Mouse (Mus musculus) megakaryocyte, embryonic 14.5 days (primary cell): ENCODE measurements around the gene Cep41. TPM values are rescaled to one million over a fixed set of nuclear protein-coding genes. Genes with fewer than 3 reads are reported as not detected.

Source experiments
- H3K27me3 ChIP-seq: replicated peaks from 2 replicates; pipeline ENCODE3; 2012; ENCODE audit warnings: inconsistent platforms
- H3K36me3 ChIP-seq: replicated peaks from 2 replicates; pipeline ENCODE3; 2012; ENCODE audit warnings: low read length, inconsistent platforms, mixed read lengths
- H3K4me1 ChIP-seq: 2 replicates; pipeline ENCODE4 v1.6.1; 2012; ENCODE audit warnings: inconsistent platforms
- H3K4me3 ChIP-seq: replicated peaks from 2 replicates; pipeline ENCODE3; 2012; ENCODE audit warnings: moderate library complexity, mild to moderate bottlenecking, inconsistent platforms
- H3K9me3 ChIP-seq: 2 replicates; pipeline ENCODE4 v1.6.1; 2012; ENCODE audit warnings: inconsistent platforms
- FLI1 ChIP-seq: IDR thresholded peaks from 2 replicates; pipeline ENCODE4 v1.6.1; 2012; ENCODE audit warnings: low read length, inconsistent platforms, mixed read lengths
- GATA1 ChIP-seq: IDR thresholded peaks from 3 replicates; pipeline ENCODE4 v1.6.1; 2012; ENCODE audit warnings: mixed read lengths, low read length, inconsistent platforms, borderline replicate concordance
- polyA plus RNA-seq: library from polyadenylated mRNA; stranded (reverse); fragments of >175 nt; gene quantifications from 2 replicates; pipeline ENCODE4 v1.2.3, GENCODE M21; 2012; ENCODE audit warnings: low replicate concordance; ENCODE audit not compliant: insufficient read depth

The Cep41 gene
- polyA plus RNA-seq, 1 experiment: 13.1 TPM

- no peaks in the 10 kb centered on the region for H3K36me3 ChIP-seq
- H3K4me3 ChIP-seq: peak overlapping the region; percentile 95
- TF ChIP-seq GATA1: no peak
- no peak for TF ChIP-seq FLI1
- H3K9me3 ChIP-seq: no peaks in the 10 kb centered on the region
- no peaks in the 10 kb centered on the region for H3K27me3 ChIP-seq
- peaks cover 34% of the 10 kb centered on the region for H3K4me1 ChIP-seq
Observed at GRCm38 (mm10) chr6:30694209-30694608, 660 bp upstream of the Cep41 start.

GRCm38 (mm10) chr6:30692826-30693225 is 723 bp downstream of the Cep41 start:
- H3K9me3 ChIP-seq: no peaks in the 10 kb centered on the region
- peaks cover 2% of the 10 kb centered on the region for H3K36me3 ChIP-seq
- H3K27me3 ChIP-seq: no peaks in the 10 kb centered on the region
- H3K4me3 ChIP-seq: peak overlapping the region; percentile 95
- TF ChIP-seq GATA1: no peak
- TF ChIP-seq FLI1: no peak
- peaks cover 35% of the 10 kb centered on the region for H3K4me1 ChIP-seq

- Histone ChIP-seq H3K9me3 (no peaks in the 10 kb centered on the region), H3K27me3 (no peaks in the 10 kb centered on the region), H3K4me3 (no peak overlapping the region), H3K36me3 (peaks cover 15% of the 10 kb centered on the region), H3K4me1 (peaks cover 47% of the 10 kb centered on the region)
- TF ChIP-seq FLI1 (no peak), GATA1 (no peak)
Observed at GRCm38 (mm10) chr6:30687198-30687597, 6.4 kb downstream of the Cep41 start.

- Histone ChIP-seq H3K27me3 (no peaks in the 10 kb centered on the region), H3K36me3 (peaks cover 25% of the 10 kb centered on the region)
- TF ChIP-seq GATA1: no peak
- TF ChIP-seq FLI1: no peak
Observed at GRCm38 (mm10) chr6:30684570-30684969, 9.0 kb downstream of the Cep41 start.

GRCm38 (mm10) chr6:30681935-30682900 is 11.3 kb downstream of the Cep41 start:
- H3K27me3 ChIP-seq: no peaks in the 10 kb centered on the region
- H3K4me3 ChIP-seq: peak overlapping the region; percentile 82
- H3K9me3 ChIP-seq: no peaks in the 10 kb centered on the region
- no peak for TF ChIP-seq GATA1
- TF ChIP-seq FLI1: no peak
- peaks cover 34% of the 10 kb centered on the region for H3K4me1 ChIP-seq
- peaks cover 33% of the 10 kb centered on the region for H3K36me3 ChIP-seq

More at GRCm38 (mm10) chr6:30684570-30684969, 9.0 kb downstream of the Cep41 start:
- no peaks in the 10 kb centered on the region for H3K9me3 ChIP-seq
- peaks cover 43% of the 10 kb centered on the region for H3K4me1 ChIP-seq
- H3K4me3 ChIP-seq: no peak overlapping the region

GRCm38 (mm10) chr6:30680442-30680841 is 13.1 kb downstream of the Cep41 start:
- Histone ChIP-seq H3K4me3 (no peak overlapping the region), H3K36me3 (peaks cover 30% of the 10 kb centered on the region), H3K4me1 (peaks cover 37% of the 10 kb centered on the region), H3K9me3 (no peaks in the 10 kb centered on the region), H3K27me3 (no peaks in the 10 kb centered on the region)
- TF ChIP-seq FLI1 (no peak), GATA1 (no peak)

- H3K36me3 ChIP-seq: peaks cover 30% of the 10 kb centered on the region
- H3K4me1 ChIP-seq: peaks cover 42% of the 10 kb centered on the region
- H3K4me3 ChIP-seq: no peak overlapping the region
- no peaks in the 10 kb centered on the region for H3K27me3 ChIP-seq
- no peak for TF ChIP-seq GATA1
- TF ChIP-seq FLI1: no peak
- H3K9me3 ChIP-seq: no peaks in the 10 kb centered on the region
Observed at GRCm38 (mm10) chr6:30679567-30679966, 14.0 kb downstream of the Cep41 start.

GRCm38 (mm10) chr6:30678482-30678881 is 15.1 kb downstream of the Cep41 start:
- H3K4me3 ChIP-seq: no peak overlapping the region
- no peak for TF ChIP-seq FLI1
- no peak for TF ChIP-seq GATA1
- peaks cover 53% of the 10 kb centered on the region for H3K4me1 ChIP-seq
- H3K36me3 ChIP-seq: peaks cover 30% of the 10 kb centered on the region
- no peaks in the 10 kb centered on the region for H3K27me3 ChIP-seq
- no peaks in the 10 kb centered on the region for H3K9me3 ChIP-seq

GRCm38 (mm10) chr6:30677591-30677990 is 16.0 kb downstream of the Cep41 start:
- Histone ChIP-seq H3K4me3 (no peak overlapping the region), H3K36me3 (peaks cover 25% of the 10 kb centered on the region), H3K4me1 (peaks cover 53% of the 10 kb centered on the region), H3K27me3 (no peaks in the 10 kb centered on the region), H3K9me3 (no peaks in the 10 kb centered on the region)
- no peak for TF ChIP-seq GATA1

GRCm38 (mm10) chr6:30676506-30676905 is 17.0 kb downstream of the Cep41 start:
- no peak overlapping the region for H3K4me3 ChIP-seq
- H3K4me1 ChIP-seq: peaks cover 54% of the 10 kb centered on the region
- H3K27me3 ChIP-seq: no peaks in the 10 kb centered on the region
- H3K9me3 ChIP-seq: no peaks in the 10 kb centered on the region
- H3K36me3 ChIP-seq: peaks cover 25% of the 10 kb centered on the region
- TF ChIP-seq FLI1 (no peak), GATA1 (no peak)
